Mouse (Mus musculus): ENCODE data around the gene Zkscan16. TPM values are rescaled to one million over a fixed set of nuclear protein-coding genes. Genes with fewer than 3 reads are reported as not detected.
A peak's percentile ranks its signal among the peaks of the same experiment; 100 is the strongest.

The Zkscan16 gene
- polyA plus RNA-seq, 2 experiments from 2014 or later = not detected

DNA sequence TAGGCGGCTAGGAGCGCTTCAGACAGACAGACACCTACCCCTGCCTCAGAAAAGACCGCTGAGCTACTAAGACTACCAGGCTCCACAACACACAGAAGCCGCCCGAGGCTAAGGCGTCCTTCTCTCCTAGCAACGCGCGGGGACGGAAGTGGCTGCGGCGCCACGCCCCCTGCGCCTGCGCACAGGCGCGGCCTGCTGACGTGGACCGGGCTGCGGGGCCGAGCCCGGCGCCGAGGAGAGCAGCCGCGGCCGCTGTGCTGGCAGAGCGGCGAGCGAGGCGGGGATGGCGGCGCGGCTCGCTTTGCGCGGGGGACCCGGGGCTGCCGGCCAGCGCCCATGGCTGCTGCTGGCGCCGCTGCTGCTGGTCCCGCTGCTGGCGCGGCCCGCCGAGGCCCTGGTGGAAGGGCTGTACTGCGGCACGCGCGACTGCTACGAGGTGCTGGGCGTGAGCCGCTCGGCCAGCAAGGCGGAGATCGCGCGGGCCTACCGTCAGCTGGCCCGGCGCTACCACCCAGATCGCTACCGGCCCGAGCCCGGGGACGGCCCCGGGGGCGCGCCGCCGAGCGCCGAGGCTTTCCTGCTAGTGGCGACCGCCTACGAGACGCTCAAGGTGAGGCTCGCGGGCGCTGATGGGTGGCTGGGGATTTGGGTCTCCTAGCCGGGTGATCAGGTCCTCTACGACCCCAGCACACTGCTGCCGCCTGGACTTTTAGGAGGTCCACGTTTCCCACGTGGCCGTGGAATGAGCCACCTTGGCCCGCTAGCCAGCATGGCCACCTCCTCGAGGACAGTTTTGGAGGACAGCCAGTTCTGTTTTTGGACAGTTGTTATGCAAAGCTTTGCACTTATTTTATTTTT, 59.7 kb downstream of the Zkscan16 start, which contains the start of gene Gm20503:
Gene Gm20503 (plus strand): TSS at position 263 of the 858 bp plus-strand sequence.
- ATAC-seq = peak; percentile 95

DNA sequence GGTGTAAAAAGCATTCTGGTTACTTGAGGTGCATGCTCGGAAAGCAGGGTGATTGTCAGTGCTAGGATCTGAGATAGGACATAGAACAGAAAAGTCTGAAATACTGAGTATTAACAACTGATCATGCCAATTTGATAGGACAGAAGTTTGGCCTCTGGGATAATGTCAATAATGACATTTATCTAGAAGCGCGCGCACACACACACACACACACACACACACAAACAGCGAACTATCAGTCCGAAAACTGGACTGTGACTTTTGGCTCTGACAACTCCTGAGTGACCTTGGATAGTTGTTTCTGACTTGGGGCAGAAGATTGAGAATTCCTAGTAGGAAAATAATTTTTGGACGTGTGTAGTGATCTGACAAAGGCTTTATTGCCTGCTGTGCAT, 60.4 kb downstream of the Zkscan16 start:
- no peak for ATAC-seq

DNA sequence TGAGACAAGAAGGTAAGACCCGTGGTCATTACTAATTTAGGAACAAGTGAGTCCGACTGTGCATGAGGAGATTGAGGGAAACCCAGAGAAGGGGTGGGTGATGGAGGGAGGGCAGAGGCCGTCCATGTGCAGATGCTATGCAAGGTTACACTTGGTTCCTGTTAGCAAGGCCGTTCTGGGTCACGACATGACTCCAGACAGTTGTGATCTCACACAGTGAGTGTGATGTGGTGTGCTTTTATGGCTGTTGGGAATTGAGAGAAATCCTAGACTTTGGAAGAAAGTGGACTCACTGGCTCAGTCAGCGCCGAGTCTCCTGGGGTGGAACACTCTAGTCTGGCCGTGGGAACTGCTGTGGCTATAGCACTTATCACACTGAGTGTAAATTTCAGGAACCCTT, 62.8 kb downstream of the Zkscan16 start:
- ATAC-seq = no peak

DNA sequence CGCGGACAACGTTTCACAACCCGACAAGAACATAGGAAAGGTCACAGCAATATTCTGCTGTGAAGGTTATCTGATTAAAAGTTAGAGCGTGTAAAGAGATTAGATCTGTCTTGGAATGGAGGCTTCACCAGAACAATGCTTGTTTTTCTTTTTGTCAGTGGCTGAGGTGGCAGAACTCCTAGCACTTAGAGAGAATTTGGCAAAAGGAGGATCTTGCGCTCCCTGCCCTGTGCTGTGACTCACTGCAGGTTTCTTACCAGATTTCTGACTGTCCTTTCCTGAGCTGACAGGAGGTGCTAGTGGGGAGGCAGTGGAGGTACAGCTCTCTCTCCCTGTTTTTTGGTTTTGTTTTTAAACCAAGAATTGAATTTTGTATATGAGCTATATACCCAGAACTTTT, 63.6 kb downstream of the Zkscan16 start:
- no peak for ATAC-seq

Other genes with a start within 250 kb of the Zkscan16 start
- gene Olfr267, start 155.9 kb upstream of the Zkscan16 start, polyA plus RNA-seq (2017; shearing (Covaris generic)) = not detected
- gene Ecpas, start 30.9 kb upstream of the Zkscan16 start, polyA plus RNA-seq (2017; shearing (Covaris generic)) = 10 to 100 TPM; 26.6 to 29.8 TPM
- gene Ptgr1, start 43.5 kb downstream of the Zkscan16 start, polyA plus RNA-seq (2017; shearing (Covaris generic)) = under 1 TPM; 0.19 to 0.70 TPM
- gene Dnajc25, start 51.4 kb downstream of the Zkscan16 start, polyA plus RNA-seq (2017; shearing (Covaris generic)) = 1 to 10 TPM; 1.1 to 1.6 TPM
- gene Gm20503, start 59.6 kb downstream of the Zkscan16 start, polyA plus RNA-seq (2017; shearing (Covaris generic)) = not detected
- gene Gng10, start 91.5 kb downstream of the Zkscan16 start, polyA plus RNA-seq (2017; shearing (Covaris generic)) = 100 to 1,000 TPM; 105 to 116 TPM
- not detected for gene AI481877, start 195.4 kb downstream of the Zkscan16 start, polyA plus RNA-seq (2017; shearing (Covaris generic))
- 10 to 100 TPM; 15.4 to 28.8 TPM for gene Ugcg, start 245.6 kb downstream of the Zkscan16 start, polyA plus RNA-seq (2017; shearing (Covaris generic))

Data from CD4-positive, CD25-positive, alpha-beta regulatory T cell, adult 4 months (primary cell).